Mouse (Mus musculus) forebrain, embryonic 15.5 days (tissue): ENCODE measurements around the gene Slc5a4a. TPM values are rescaled to one million over a fixed set of nuclear protein-coding genes. Genes with fewer than 3 reads are reported as not detected.

Source experiments
- ATAC-seq: fragments of 200-750 bp; cut with Nextera tagmentation; replicated peaks from 2 replicates; pipeline ENCODE4 v1.8.0; 2017; ENCODE audit warnings: mild to moderate bottlenecking, moderate TSS enrichment, moderate library complexity
- H3K27ac ChIP-seq: fragments of 300-500 bp; sonication (generic); replicated peaks from 2 replicates; pipeline ENCODE4 v1.5.1; 2015; ENCODE audit warnings: mild to moderate bottlenecking, inconsistent platforms
- H3K27me3 ChIP-seq: fragments of 300-500 bp; sonication (generic); 2 replicates; pipeline ENCODE4 v1.6.1; 2015; ENCODE audit warnings: inconsistent platforms
- H3K36me3 ChIP-seq: fragments of 300-500 bp; sonication (generic); 2 replicates; pipeline ENCODE4 v1.6.1; 2015; ENCODE audit warnings: mild to moderate bottlenecking, inconsistent platforms
- H3K4me1 ChIP-seq: fragments of 300-500 bp; sonication (generic); 2 replicates; pipeline ENCODE4 v1.6.1; 2015; ENCODE audit warnings: inconsistent platforms
- H3K4me2 ChIP-seq: fragments of 300-500 bp; sonication (generic); replicated peaks from 2 replicates; pipeline ENCODE4 v1.6.1; 2015; ENCODE audit warnings: mild to moderate bottlenecking, inconsistent platforms
- H3K4me3 ChIP-seq: fragments of 300-500 bp; sonication (generic); 2 replicates; pipeline ENCODE4 v1.5.1; 2015; ENCODE audit warnings: mild to moderate bottlenecking, inconsistent platforms
- H3K9ac ChIP-seq: fragments of 300-500 bp; sonication (generic); replicated peaks from 2 replicates; pipeline ENCODE4 v1.6.1; 2015; ENCODE audit warnings: mild to moderate bottlenecking, inconsistent platforms
- H3K9me3 ChIP-seq: fragments of 300-500 bp; sonication (generic); 2 replicates; pipeline ENCODE4 v1.6.1; 2016; ENCODE audit warnings: inconsistent platforms
- WGBS: fragments of 180-500 bp; shearing (Covaris S2); methylation state at CpG from one replicate; pipeline ENCODE4 v1.1.7; 2015; ENCODE audit warnings: mixed read lengths; 5-methylcytosine and 5-hydroxymethylcytosine counted together
- microRNA counts: library from miRNA; unstranded; fragments of <30 nt; microRNA quantifications from one replicate; lab custom pipeline; 2016
- microRNA-seq: library from miRNA; unstranded; fragments of <30 nt; microRNA quantifications from one replicate; pipeline ENCODE4, GENCODE M21; 2016
- polyA plus RNA-seq: library from polyadenylated mRNA; unstranded; fragments of >200 nt; fragmentation: Nextera tagmentation; extraction: Ambion mirVana; gene quantifications from 2 replicates; pipeline ENCODE4 v1.2.1, GENCODE M21; 2015

Gene Slc5a4a
- polyA plus RNA-seq, 1 experiment from 2014 or later = not detected

GRCm38 (mm10) chr10:76229627-76230026, 82.4 kb downstream of the Slc5a4a start:
- H3K27ac ChIP-seq = no peak overlapping the region
- ATAC-seq = no peak

GRCm38 (mm10) chr10:76237341-76238225, 90.3 kb downstream of the Slc5a4a start, which contains the start of gene Prmt2:
Gene Prmt2 (minus strand): TSS chr10:76237865.
- ATAC-seq = peak; percentile 98
- H3K36me3 ChIP-seq = no peaks in the 10 kb centered on the region
- H3K9ac ChIP-seq = peak within 1 kb of the TSS; percentile 68
- H3K27me3 ChIP-seq = no peaks in the 10 kb centered on the region
- H3K4me3 ChIP-seq = peak within 1 kb of the TSS; percentile 57
- H3K27ac ChIP-seq = peak within 1 kb of the TSS; percentile 90
- H3K4me1 ChIP-seq = peaks cover 31% of the 10 kb centered on the region
- H3K4me2 ChIP-seq = peak within 1 kb of the TSS; percentile 71
- under 1% methylated on average over 47 of the region's 47 CpGs for WGBS
- no peaks in the 10 kb centered on the region for H3K9me3 ChIP-seq

More at GRCm38 (mm10) chr10:76229627-76230026, 82.4 kb downstream of the Slc5a4a start:
- Histone ChIP-seq H3K9me3 (no peaks in the 10 kb centered on the region), H3K36me3 (peaks cover 18% of the 10 kb centered on the region), H3K4me3 (no peak overlapping the region), H3K4me2 (no peak overlapping the region), H3K9ac (no peak overlapping the region), H3K27me3 (no peaks in the 10 kb centered on the region), H3K4me1 (peaks cover 6% of the 10 kb centered on the region; the same call in 1 of the 2 replicates)
- WGBS = 70% methylated on average over 1 of the region's 1 CpGs

MicroRNAs encoded within 50 kb of the gene (microRNA counts, 519-probe panel; counts per million panel counts)
- microRNA mmu-miR-678 (lab: Ali Mortazavi, UCI) = 1,822 counts per million, percentile 16 among the panel's probes with 10 or more counts

Small RNA genes lying within 50 kb of the gene (microRNA-seq; reads per million reads assigned to microRNA genes)
- not detected for gene Mir678

Other genes starting within 250 kb of the Slc5a4a start
- gene Smarcb1, start 225.8 kb upstream of the Slc5a4a start, polyA plus RNA-seq = 330 and 334 TPM in 2 replicates
- 24.8 and 24.9 TPM in 2 replicates for gene Chchd10, start 214.3 kb upstream of the Slc5a4a start, polyA plus RNA-seq
- 19.8 and 20.3 TPM in 2 replicates for gene Mmp11, start 211.0 kb upstream of the Slc5a4a start, polyA plus RNA-seq
- gene Gm867, start 206.8 kb upstream of the Slc5a4a start, polyA plus RNA-seq = 0.28 TPM in 1 of 2 replicates, not detected in the other
- 0.42 and 0.48 TPM in 2 replicates for gene Vpreb3, start 204.4 kb upstream of the Slc5a4a start, polyA plus RNA-seq
- 0.15 TPM in 1 of 2 replicates, not detected in the other for gene Gm5134, start 192.9 kb upstream of the Slc5a4a start, polyA plus RNA-seq
- gene Zfp280b, start 114.8 kb upstream of the Slc5a4a start, polyA plus RNA-seq = 13.5 and 13.8 TPM in 2 replicates
- gene Slc5a4b, start 36.5 kb upstream of the Slc5a4a start, polyA plus RNA-seq = not detected in 2 replicates
- gene Prmt2, start 90.4 kb downstream of the Slc5a4a start, polyA plus RNA-seq = 250 and 269 TPM in 2 replicates
- gene S100b, start 106.4 kb downstream of the Slc5a4a start, polyA plus RNA-seq = 0.93 and 1.0 TPM in 2 replicates
- gene Dip2a, start 197.8 kb downstream of the Slc5a4a start, polyA plus RNA-seq = 13.4 and 16.4 TPM in 2 replicates